Mouse (Mus musculus): ENCODE data around the gene Bbs10.

- TF ChIP-seq CTCF (IDR thresholded peaks at IDR 0.05; ENCODE audit: low read depth) (no peak), EP300 (IDR thresholded peaks at IDR 0.05; ENCODE audit: low read depth) (no peak)
Measured at GRCm38 (mm10) chr10:111335517-111336352, 37.3 kb downstream of the Bbs10 start.
